Mouse (Mus musculus): ENCODE data around the gene Hnrnpa0. TPM values are rescaled to one million over a fixed set of nuclear protein-coding genes. Genes with fewer than 3 reads are reported as not detected.
"Not testable (repeated sequence)": the region's sequence is repeated elsewhere in the genome, so short reads cannot be mapped to it uniquely, and the experiment has no call there.

The Hnrnpa0 gene
- polyA plus RNA-seq, 1 experiment from 2014 or later = 46.5 TPM

GRCm38 (mm10) chr13:58147760-58148159 is 19.4 kb upstream of the Hnrnpa0 start:
- no peak overlapping the region for H3K27ac ChIP-seq (ENCODE audit: low read depth)
- H3K4me3 ChIP-seq (ENCODE audit: low read depth, low read length) = no peak overlapping the region
- H3K4me2 ChIP-seq = no peak overlapping the region
- DNase-seq (no peak), ATAC-seq (ENCODE audit: insufficient read depth) (no peak)
- WGBS = 72% methylated on average over 1 of the region's 1 CpGs
- no peaks in the 10 kb centered on the region for H3K27me3 ChIP-seq (ENCODE audit: insufficient read depth, low read length)
- no peaks in the 10 kb centered on the region for H3K9me3 ChIP-seq (ENCODE audit: low read depth, low read length)
- no peaks in the 10 kb centered on the region for H3K36me3 ChIP-seq (ENCODE audit: insufficient read depth)
- no peak for TF ChIP-seq CTCF (IDR thresholded peaks at IDR 0.05; ENCODE audit: low read depth)
- no peaks in the 10 kb centered on the region for H3K4me1 ChIP-seq (ENCODE audit: insufficient read depth)
- no peak overlapping the region for H3K9ac ChIP-seq

GRCm38 (mm10) chr13:58146603-58147002 is 18.2 kb upstream of the Hnrnpa0 start:
- DNase-seq; H3K36me3 ChIP-seq (ENCODE audit: insufficient read depth); H3K9ac ChIP-seq; H3K4me1 ChIP-seq (ENCODE audit: insufficient read depth); H3K27me3 ChIP-seq (ENCODE audit: insufficient read depth, low read length); H3K27ac ChIP-seq (ENCODE audit: low read depth); H3K4me3 ChIP-seq (ENCODE audit: low read depth, low read length); ATAC-seq (ENCODE audit: insufficient read depth); H3K9me3 ChIP-seq (ENCODE audit: low read depth, low read length); H3K4me2 ChIP-seq: not testable (repeated sequence)
- WGBS = 94% methylated on average over 8 of the region's 8 CpGs

- ATAC-seq (ENCODE audit: insufficient read depth) = no peak
These were observed 3.3 kb upstream of the Hnrnpa0 start for GRCm38 (mm10) chr13:58131692-58132091.

GRCm38 (mm10) chr13:58129687-58130246 is 1.4 kb upstream of the Hnrnpa0 start:
- no peaks in the 10 kb centered on the region for H3K27me3 ChIP-seq (ENCODE audit: insufficient read depth, low read length)
- DNase-seq = no peak
- H3K36me3 ChIP-seq (ENCODE audit: insufficient read depth) = peaks cover 21% of the 10 kb centered on the region
- TF ChIP-seq CTCF (IDR thresholded peaks at IDR 0.05; ENCODE audit: low read depth) = no peak
- peak overlapping the region; percentile 100 for H3K27ac ChIP-seq (ENCODE audit: low read depth)
- peak overlapping the region; percentile 95 for H3K4me3 ChIP-seq (ENCODE audit: low read depth, low read length)
- H3K9me3 ChIP-seq (ENCODE audit: low read depth, low read length) = no peaks in the 10 kb centered on the region
- no peak for ATAC-seq (ENCODE audit: insufficient read depth)
- 0 out of 2 replicates have a peak, but pooled peaks cover 6% of the 10 kb centered on the region for H3K4me1 ChIP-seq (ENCODE audit: insufficient read depth)
- H3K9ac ChIP-seq = peak overlapping the region; percentile 100
- peak overlapping the region; percentile 82 for H3K4me2 ChIP-seq
- 21% methylated on average over 4 of the region's 4 CpGs for WGBS

More at GRCm38 (mm10) chr13:58131692-58132091, 3.3 kb upstream of the Hnrnpa0 start:
- WGBS = 36% methylated on average over 3 of the region's 3 CpGs
- Histone ChIP-seq H3K27me3 (ENCODE audit: insufficient read depth, low read length) (no peaks in the 10 kb centered on the region), H3K4me3 (ENCODE audit: low read depth, low read length) (no peak overlapping the region), H3K4me2 (no peak overlapping the region), H3K9me3 (ENCODE audit: low read depth, low read length) (no peaks in the 10 kb centered on the region), H3K36me3 (ENCODE audit: insufficient read depth) (peaks cover 6% of the 10 kb centered on the region), H3K9ac (no peak overlapping the region), H3K27ac (ENCODE audit: low read depth) (no peak overlapping the region), H3K4me1 (ENCODE audit: insufficient read depth) (no peaks in the 10 kb centered on the region)
- TF ChIP-seq CTCF (IDR thresholded peaks at IDR 0.05; ENCODE audit: low read depth) = no peak
- DNase-seq = no peak

- Histone ChIP-seq H3K27ac (ENCODE audit: low read depth) (peak overlapping the region; percentile 100), H3K4me1 (ENCODE audit: insufficient read depth) (peaks cover 13% of the 10 kb centered on the region; the same call in 1 of the 2 replicates), H3K9me3 (ENCODE audit: low read depth, low read length) (no peaks in the 10 kb centered on the region), H3K9ac (peak overlapping the region; percentile 100), H3K27me3 (ENCODE audit: insufficient read depth, low read length) (no peaks in the 10 kb centered on the region), H3K36me3 (ENCODE audit: insufficient read depth) (peaks cover 25% of the 10 kb centered on the region), H3K4me2 (peak overlapping the region; percentile 82), H3K4me3 (ENCODE audit: low read depth, low read length) (peak overlapping the region; percentile 95)
- ATAC-seq (ENCODE audit: insufficient read depth) (peak; percentile 96), DNase-seq (peak; percentile 97)
- WGBS = 1% methylated on average over 81 of the region's 83 CpGs
- no peak for TF ChIP-seq CTCF (IDR thresholded peaks at IDR 0.05; ENCODE audit: low read depth)
These were observed 664 bp upstream of the Hnrnpa0 start for GRCm38 (mm10) chr13:58128768-58129671.

- under 1% methylated on average over 80 of the region's 81 CpGs for WGBS
- Histone ChIP-seq H3K4me2 (peak overlapping the region; percentile 82), H3K27ac (ENCODE audit: low read depth) (peak overlapping the region; percentile 100), H3K4me1 (ENCODE audit: insufficient read depth) (peaks cover 16% of the 10 kb centered on the region; the same call in 1 of the 2 replicates), H3K4me3 (ENCODE audit: low read depth, low read length) (peak overlapping the region; percentile 95), H3K9ac (peak overlapping the region; percentile 100), H3K36me3 (ENCODE audit: insufficient read depth) (peaks cover 25% of the 10 kb centered on the region), H3K9me3 (ENCODE audit: low read depth, low read length) (no peaks in the 10 kb centered on the region), H3K27me3 (ENCODE audit: insufficient read depth, low read length) (no peaks in the 10 kb centered on the region)
- ATAC-seq (ENCODE audit: insufficient read depth) = peak; percentile 41
- no peak for TF ChIP-seq CTCF (IDR thresholded peaks at IDR 0.05; ENCODE audit: low read depth)
- DNase-seq = peak; percentile 61
These were observed 492 bp downstream of the Hnrnpa0 start for GRCm38 (mm10) chr13:58127766-58128361.

All from lung, embryonic 14.5 days (tissue).